Mouse (Mus musculus) ES-Bruce4 (cell line): ENCODE data around the gene Cyb561d2. TPM values are rescaled to one million over a fixed set of nuclear protein-coding genes. Genes with fewer than 3 reads are reported as not detected.

Source experiments
- H3K27ac ChIP-seq: 2 replicates; pipeline ENCODE4 v1.5.1; 2012; ENCODE audit warnings: low read length, inconsistent platforms; ENCODE audit not compliant: insufficient read depth
- H3K27me3 ChIP-seq: 2 replicates; pipeline ENCODE4 v1.6.1; 2012; ENCODE audit warnings: mild to moderate bottlenecking, low read length, inconsistent platforms; ENCODE audit not compliant: control insufficient read depth, poor library complexity, insufficient read depth, severe bottlenecking
- H3K36me3 ChIP-seq: 2 replicates; pipeline ENCODE4 v1.6.1; 2012; ENCODE audit warnings: inconsistent platforms, mild to moderate bottlenecking, low read length, moderate library complexity; ENCODE audit not compliant: control insufficient read depth, poor library complexity, insufficient read depth, severe bottlenecking
- H3K4me1 ChIP-seq: one replicate; pipeline ENCODE4 v1.8.1; 2011; ENCODE audit warnings: low read length; ENCODE audit not compliant: control insufficient read depth, insufficient read depth
- H3K4me3 ChIP-seq: 2 replicates; pipeline ENCODE4 v1.5.1; 2011; ENCODE audit warnings: low read depth, mild to moderate bottlenecking, low read length
- H3K9ac ChIP-seq: 2 replicates; pipeline ENCODE4 v1.6.1; 2012; ENCODE audit warnings: low read depth, mild to moderate bottlenecking, inconsistent platforms; ENCODE audit not compliant: poor library complexity, severe bottlenecking
- H3K9me3 ChIP-seq: replicated peaks from 2 replicates; pipeline ENCODE4 v1.6.1; 2012; ENCODE audit warnings: mild to moderate bottlenecking, low read length, inconsistent platforms; ENCODE audit not compliant: control insufficient read depth, poor library complexity, insufficient read depth, severe bottlenecking
- CTCF ChIP-seq: IDR thresholded peaks from one replicate; pipeline ENCODE4 v1.8.1; 2011; ENCODE audit warnings: low read depth, low read length
- EP300 ChIP-seq: IDR thresholded peaks from 2 replicates; pipeline ENCODE4 v1.6.1; 2011; ENCODE audit warnings: low read depth, low read length; ENCODE audit not compliant: insufficient read depth
- POLR2A ChIP-seq: IDR thresholded peaks from one replicate; pipeline ENCODE4 v1.8.1; 2011; ENCODE audit warnings: low read length; ENCODE audit not compliant: insufficient read depth
- polyA plus RNA-seq: library from polyadenylated mRNA; stranded (reverse); fragments of >200 nt; gene quantifications from 2 replicates; pipeline ENCODE4 v1.2.4, GENCODE M21; 2011; ENCODE audit warnings: low read depth; ENCODE audit not compliant: missing spikeins, insufficient read depth, insufficient read length

Gene Cyb561d2
- polyA plus RNA-seq, 1 experiment: 7.7 TPM

DNA sequence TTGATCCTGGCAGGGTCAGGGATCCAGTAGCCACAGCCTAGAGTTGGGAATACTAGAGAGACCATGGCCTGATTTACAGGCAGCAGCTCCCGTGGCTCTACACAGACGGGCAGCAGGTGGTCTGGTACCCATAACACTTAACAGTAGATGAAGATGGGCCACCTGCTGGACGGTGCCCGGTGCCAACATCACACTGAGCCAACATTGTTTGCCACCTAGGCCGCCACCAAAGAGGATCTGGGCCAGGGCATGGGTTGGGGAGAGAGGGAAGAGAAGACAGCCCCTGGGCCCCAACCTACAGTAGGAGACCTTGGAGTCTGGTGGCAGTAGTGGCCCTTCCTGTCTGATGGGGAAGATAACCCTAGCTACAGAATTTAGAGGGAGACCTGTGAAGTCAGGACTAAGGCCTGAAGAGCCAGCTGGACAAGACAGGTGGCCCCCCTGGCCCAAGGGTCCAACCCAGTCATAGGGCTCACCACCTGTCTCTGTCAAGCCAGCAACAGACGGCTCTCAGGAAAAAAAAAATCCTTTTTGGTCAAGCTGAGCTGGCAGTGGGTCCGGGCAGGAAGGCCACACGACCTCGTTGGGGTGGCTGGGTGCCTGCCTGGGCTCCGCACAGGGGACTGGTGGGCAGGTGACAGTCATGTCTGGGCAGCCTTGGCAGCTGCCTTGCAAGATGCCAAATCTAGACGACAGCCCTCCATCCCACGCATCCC is 39.7 kb downstream of the Cyb561d2 start:
- Histone ChIP-seq H3K27ac (no peak overlapping the region), H3K36me3 (no peaks in the 10 kb centered on the region), H3K27me3 (no peaks in the 10 kb centered on the region), H3K9me3 (no peaks in the 10 kb centered on the region), H3K9ac (no peak overlapping the region), H3K4me3 (no peak overlapping the region), H3K4me1 (no peaks in the 10 kb centered on the region)
- TF ChIP-seq CTCF: no peak
- no peak for TF ChIP-seq POLR2A
- TF ChIP-seq EP300: no peak

DNA sequence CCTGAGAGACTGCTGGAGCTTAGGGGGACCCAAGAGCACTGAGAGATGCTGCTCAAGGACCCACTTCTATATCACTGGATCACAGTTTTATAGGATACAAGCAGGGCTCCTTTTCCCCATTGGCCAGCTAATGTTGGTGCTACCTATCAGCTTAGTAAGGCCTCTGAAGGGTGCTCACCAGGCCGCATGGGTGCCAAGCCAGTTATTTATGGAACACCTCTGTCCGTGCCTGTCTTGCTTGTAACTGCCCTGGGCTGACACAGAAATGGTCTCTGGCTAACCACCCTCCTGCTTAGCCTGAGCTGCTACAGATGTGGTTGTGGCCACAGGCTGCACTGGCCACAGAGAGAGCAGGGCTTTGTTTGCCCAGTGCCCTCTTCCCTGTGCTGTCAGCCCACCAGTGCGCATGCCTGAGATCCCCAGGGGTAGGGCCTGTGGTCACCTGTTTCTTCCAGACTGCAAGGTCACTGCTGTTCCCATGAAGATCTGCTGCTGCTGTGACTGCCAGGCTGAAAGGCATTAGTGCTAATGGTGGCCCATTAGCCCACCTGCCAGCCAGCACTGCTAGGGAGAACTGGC is 41.2 kb downstream of the Cyb561d2 start:
- no peak overlapping the region for H3K27ac ChIP-seq

GRCm38 (mm10) chr9:107496359-107496758 is 45.6 kb downstream of the Cyb561d2 start:
- H3K36me3 ChIP-seq: no peaks in the 10 kb centered on the region
- H3K9ac ChIP-seq: no peak overlapping the region
- H3K9me3 ChIP-seq: no peaks in the 10 kb centered on the region
- no peaks in the 10 kb centered on the region for H3K4me1 ChIP-seq
- H3K27ac ChIP-seq: no peak overlapping the region
- H3K27me3 ChIP-seq: no peaks in the 10 kb centered on the region
- H3K4me3 ChIP-seq: no peak overlapping the region
- TF ChIP-seq POLR2A (no peak), CTCF (no peak), EP300 (no peak)

More for the DNA sequence above, 41.2 kb downstream of the Cyb561d2 start:
- H3K36me3 ChIP-seq: no peaks in the 10 kb centered on the region
- no peaks in the 10 kb centered on the region for H3K27me3 ChIP-seq
- no peak overlapping the region for H3K4me3 ChIP-seq
- no peaks in the 10 kb centered on the region for H3K4me1 ChIP-seq
- TF ChIP-seq EP300 (no peak), POLR2A (no peak), CTCF (no peak)
- H3K9ac ChIP-seq: no peak overlapping the region
- no peaks in the 10 kb centered on the region for H3K9me3 ChIP-seq

GRCm38 (mm10) chr9:107494238-107494637 is 47.8 kb downstream of the Cyb561d2 start:
- no peak for TF ChIP-seq POLR2A
- TF ChIP-seq EP300: no peak
- TF ChIP-seq CTCF: no peak
- Histone ChIP-seq H3K4me3 (no peak overlapping the region), H3K36me3 (no peaks in the 10 kb centered on the region), H3K27ac (no peak overlapping the region), H3K27me3 (no peaks in the 10 kb centered on the region), H3K9ac (no peak overlapping the region), H3K4me1 (no peaks in the 10 kb centered on the region), H3K9me3 (no peaks in the 10 kb centered on the region)

GRCm38 (mm10) chr9:107493511-107493910 is 48.5 kb downstream of the Cyb561d2 start:
- Histone ChIP-seq H3K4me3 (no peak overlapping the region), H3K9me3 (no peaks in the 10 kb centered on the region), H3K36me3 (no peaks in the 10 kb centered on the region), H3K27ac (no peak overlapping the region), H3K27me3 (no peaks in the 10 kb centered on the region), H3K4me1 (no peaks in the 10 kb centered on the region), H3K9ac (no peak overlapping the region)
- TF ChIP-seq CTCF (no peak), POLR2A (no peak), EP300 (no peak)

- Histone ChIP-seq H3K36me3 (no peaks in the 10 kb centered on the region), H3K27me3 (no peaks in the 10 kb centered on the region), H3K9ac (no peak overlapping the region), H3K4me3 (no peak overlapping the region), H3K4me1 (no peaks in the 10 kb centered on the region), H3K27ac (no peak overlapping the region), H3K9me3 (no peaks in the 10 kb centered on the region)
- TF ChIP-seq CTCF (no peak), EP300 (no peak), POLR2A (no peak)
Measured at GRCm38 (mm10) chr9:107490625-107491024, 51.4 kb downstream of the Cyb561d2 start.
